Mouse (Mus musculus) neural tube, embryonic 15.5 days (tissue): ENCODE data around the gene Gm20431. TPM values are rescaled to one million over a fixed set of nuclear protein-coding genes. Genes with fewer than 3 reads are reported as not detected.
A peak's percentile ranks its signal among the peaks of the same experiment; 100 is the strongest.

Experiments
- ATAC-seq: fragments of 200-750 bp; cut with Nextera tagmentation; 2 replicates; pipeline ENCODE4 v1.8.0; 2017; ENCODE audit warnings: mild to moderate bottlenecking, moderate TSS enrichment, moderate library complexity; ENCODE audit not compliant: low FRiP score
- H3K27ac ChIP-seq: fragments of 300-500 bp; sonication (generic); replicated peaks from 2 replicates; pipeline ENCODE4 v1.5.1; 2015; ENCODE audit warnings: mild to moderate bottlenecking, inconsistent platforms
- H3K27me3 ChIP-seq: fragments of 300-500 bp; sonication (generic); replicated peaks from 2 replicates; pipeline ENCODE4 v1.6.1; 2015; ENCODE audit warnings: inconsistent platforms
- H3K36me3 ChIP-seq: fragments of 300-500 bp; sonication (generic); 2 replicates; pipeline ENCODE4 v1.6.1; 2015; ENCODE audit warnings: inconsistent platforms
- H3K4me1 ChIP-seq: fragments of 300-500 bp; sonication (generic); 2 replicates; pipeline ENCODE4 v1.6.1; 2015; ENCODE audit warnings: inconsistent platforms
- H3K4me2 ChIP-seq: fragments of 300-500 bp; sonication (generic); 2 replicates; pipeline ENCODE4 v1.6.1; 2015; ENCODE audit warnings: inconsistent platforms, mild to moderate bottlenecking, moderate library complexity
- H3K4me3 ChIP-seq: fragments of 300-500 bp; sonication (generic); replicated peaks from 2 replicates; pipeline ENCODE4 v1.5.1; 2015; ENCODE audit warnings: mild to moderate bottlenecking, inconsistent platforms
- H3K9ac ChIP-seq: fragments of 300-500 bp; sonication (generic); replicated peaks from 2 replicates; pipeline ENCODE4 v1.6.1; 2015; ENCODE audit warnings: mild to moderate bottlenecking, inconsistent platforms
- H3K9me3 ChIP-seq: fragments of 300-500 bp; sonication (generic); replicated peaks from 2 replicates; pipeline ENCODE4 v1.6.1; 2016; ENCODE audit warnings: inconsistent platforms
- WGBS: fragments of 180-500 bp; shearing (Covaris S2); methylation state at CpG from one replicate; pipeline ENCODE4 v1.1.7; 2015; ENCODE audit warnings: mixed read lengths; 5-methylcytosine and 5-hydroxymethylcytosine counted together
- polyA plus RNA-seq: library from polyadenylated mRNA; unstranded; fragments of >200 nt; fragmentation: Nextera tagmentation; extraction: Ambion mirVana; gene quantifications from 2 replicates; pipeline ENCODE4 v1.2.1, GENCODE M21; 2015

Gm20431 gene
- 8.0 and 13.8 TPM in 2 replicates for polyA plus RNA-seq

DNA sequence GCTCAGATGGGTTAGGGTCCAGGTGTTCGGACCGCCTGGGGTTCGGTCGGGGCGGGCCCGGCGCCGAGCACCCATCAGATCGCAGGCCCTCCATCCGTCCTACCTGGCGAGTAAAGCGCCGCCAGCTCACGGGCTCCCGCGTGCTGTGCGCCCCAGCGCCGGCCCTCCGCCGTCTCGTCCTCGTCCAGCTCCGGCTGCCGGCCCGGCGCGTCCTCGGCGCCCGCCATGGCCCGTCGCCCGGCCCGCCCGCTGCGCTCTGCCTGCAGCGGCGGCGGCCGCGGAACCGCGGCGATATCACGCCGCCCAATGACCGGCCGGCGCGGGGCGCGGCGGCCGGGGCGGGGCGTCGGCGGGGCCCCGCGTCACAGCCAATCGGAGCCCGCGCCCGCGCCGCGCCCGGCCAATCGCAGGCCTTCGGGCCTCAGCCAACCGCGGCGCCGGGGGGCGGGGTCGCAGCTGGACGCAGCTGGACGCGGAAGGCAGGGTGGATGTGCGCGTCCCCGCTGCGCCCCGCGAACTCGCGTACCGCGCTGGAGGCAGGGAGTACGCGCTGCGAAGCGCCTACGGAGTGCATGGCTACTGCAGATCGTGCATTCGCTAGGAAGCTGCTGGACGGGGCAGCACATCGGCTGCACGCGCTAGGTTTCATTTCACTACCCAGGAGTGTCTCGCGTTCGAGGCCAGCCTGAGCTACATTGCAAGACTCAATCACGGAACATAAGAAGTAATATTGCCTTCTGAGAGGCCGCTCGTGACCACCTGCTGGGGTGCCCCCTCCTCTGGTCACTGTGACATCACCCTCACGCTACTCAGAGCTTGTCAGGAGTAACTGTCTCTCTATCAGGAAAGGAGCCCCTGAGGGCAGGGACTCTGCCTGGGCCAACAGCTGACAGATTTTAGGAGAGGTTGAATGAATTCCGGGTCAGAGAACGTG, at the start of gene Gm20431:
Gm20431 (minus strand) TSS at position 227 of the 934 bp plus-strand sequence.
- Histone ChIP-seq H3K27me3 (peaks cover 15% of the 10 kb centered on the region), H3K4me2 (peak within 1 kb of the TSS; percentile 98), H3K36me3 (no peaks in the 10 kb centered on the region), H3K27ac (peak within 1 kb of the TSS; percentile 85), H3K4me3 (peak within 1 kb of the TSS; percentile 63), H3K9me3 (no peaks in the 10 kb centered on the region), H3K4me1 (peaks cover 39% of the 10 kb centered on the region), H3K9ac (peak within 1 kb of the TSS; percentile 92)
- WGBS = under 1% methylated on average over 109 of the region's 110 CpGs
- ATAC-seq = peak; percentile 92

DNA sequence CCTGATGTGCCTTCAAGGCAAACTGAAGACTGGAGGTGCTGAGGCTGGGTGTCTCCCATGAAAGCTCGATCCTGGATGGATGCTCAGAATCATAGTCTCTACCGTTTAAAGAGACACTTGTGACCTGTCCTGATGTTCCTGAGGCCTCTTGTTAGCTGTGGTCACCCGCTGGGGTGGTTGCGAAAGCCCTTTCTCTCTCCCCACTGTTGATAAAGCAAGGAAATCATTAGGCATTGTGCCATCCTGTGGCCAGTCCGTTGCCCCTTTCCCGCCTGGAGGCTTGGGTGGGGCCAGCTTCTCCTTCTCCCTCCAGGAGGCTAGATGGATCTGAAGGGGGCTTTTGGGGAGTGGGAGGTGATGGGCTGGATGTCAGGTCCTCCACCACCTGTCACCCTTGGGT, 49.3 kb upstream of the Gm20431 start:
- Histone ChIP-seq H3K36me3 (no peaks in the 10 kb centered on the region), H3K9me3 (no peaks in the 10 kb centered on the region), H3K27ac (no peak overlapping the region), H3K9ac (no peak overlapping the region), H3K27me3 (no peaks in the 10 kb centered on the region), H3K4me3 (no peak overlapping the region), H3K4me1 (no peaks in the 10 kb centered on the region), H3K4me2 (no peak overlapping the region)
- no peak for ATAC-seq
- 63% methylated on average over 6 of the region's 6 CpGs for WGBS

GRCm38 (mm10) chr2:167709969-167710368, 48.7 kb upstream of the Gm20431 start:
- H3K27me3 ChIP-seq = no peaks in the 10 kb centered on the region
- H3K9me3 ChIP-seq = no peaks in the 10 kb centered on the region
- no peak overlapping the region for H3K4me3 ChIP-seq
- H3K4me1 ChIP-seq = no peaks in the 10 kb centered on the region
- WGBS = 70% methylated on average over 6 of the region's 6 CpGs
- no peak overlapping the region for H3K27ac ChIP-seq
- no peak for ATAC-seq
- no peaks in the 10 kb centered on the region for H3K36me3 ChIP-seq
- no peak overlapping the region for H3K9ac ChIP-seq
- no peak overlapping the region for H3K4me2 ChIP-seq

DNA sequence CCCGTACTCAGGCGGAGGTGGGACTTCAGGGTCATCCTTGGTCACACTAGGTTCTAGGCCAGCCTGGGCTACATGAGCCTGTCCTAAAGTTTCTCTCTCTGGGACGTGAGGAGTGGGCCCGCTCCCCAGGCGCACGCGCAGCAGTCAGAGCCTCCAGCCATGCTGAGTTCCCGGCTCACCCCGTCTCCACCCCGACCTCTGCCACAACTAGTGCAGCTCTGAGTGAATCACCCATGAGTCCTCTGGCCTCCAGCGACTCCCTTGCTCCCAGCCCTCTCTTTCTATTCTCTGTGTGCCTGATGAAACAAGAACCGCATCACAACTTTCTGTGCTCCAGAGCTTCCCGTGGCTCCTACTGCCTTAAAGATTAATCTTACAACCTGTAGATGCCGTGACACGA, 47.1 kb upstream of the Gm20431 start:
- ATAC-seq = no peak
- no peak overlapping the region for H3K27ac ChIP-seq

GRCm38 (mm10) chr2:167706183-167706939, 45.1 kb upstream of the Gm20431 start:
- Histone ChIP-seq H3K36me3 (no peaks in the 10 kb centered on the region), H3K27ac (no peak overlapping the region), H3K4me2 (no peak overlapping the region), H3K4me1 (no peaks in the 10 kb centered on the region), H3K4me3 (no peak overlapping the region), H3K9ac (no peak overlapping the region), H3K9me3 (no peaks in the 10 kb centered on the region), H3K27me3 (no peaks in the 10 kb centered on the region)
- WGBS = 71% methylated on average over 11 of the region's 11 CpGs
- no peak for ATAC-seq

More for the DNA sequence above, 47.1 kb upstream of the Gm20431 start:
- Histone ChIP-seq H3K9me3 (no peaks in the 10 kb centered on the region), H3K4me3 (no peak overlapping the region), H3K4me2 (no peak overlapping the region), H3K4me1 (no peaks in the 10 kb centered on the region), H3K36me3 (no peaks in the 10 kb centered on the region), H3K27me3 (no peaks in the 10 kb centered on the region), H3K9ac (no peak overlapping the region)
- 67% methylated on average over 15 of the region's 15 CpGs for whole genome bisulfite sequencing

DNA sequence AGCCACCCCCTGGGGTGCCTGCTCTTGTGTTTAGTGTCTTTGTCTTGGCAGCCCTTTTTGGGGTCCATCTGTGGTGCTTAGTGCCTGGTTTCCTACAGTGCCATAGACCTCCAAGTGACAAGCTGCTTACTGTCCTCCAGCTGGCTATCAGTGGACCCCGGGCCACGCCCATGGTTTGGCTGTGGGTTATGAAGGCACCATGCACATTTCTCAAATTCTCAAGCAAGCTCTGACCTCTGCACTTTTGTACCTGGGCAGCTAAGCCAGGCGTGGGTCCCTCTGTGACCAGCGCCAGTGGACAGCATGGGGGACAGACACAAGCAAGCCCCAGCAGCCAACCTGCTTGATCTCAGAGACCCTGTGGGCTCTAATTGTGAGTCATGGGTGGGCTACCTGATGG, 43.1 kb upstream of the Gm20431 start:
- H3K4me2 ChIP-seq = no peak overlapping the region
- no peaks in the 10 kb centered on the region for H3K9me3 ChIP-seq
- WGBS = 97% methylated on average over 4 of the region's 4 CpGs
- H3K9ac ChIP-seq = no peak overlapping the region
- H3K4me3 ChIP-seq = no peak overlapping the region
- no peaks in the 10 kb centered on the region for H3K36me3 ChIP-seq
- no peaks in the 10 kb centered on the region for H3K27me3 ChIP-seq
- no peak for ATAC-seq
- H3K4me1 ChIP-seq = no peaks in the 10 kb centered on the region
- H3K27ac ChIP-seq = no peak overlapping the region

DNA sequence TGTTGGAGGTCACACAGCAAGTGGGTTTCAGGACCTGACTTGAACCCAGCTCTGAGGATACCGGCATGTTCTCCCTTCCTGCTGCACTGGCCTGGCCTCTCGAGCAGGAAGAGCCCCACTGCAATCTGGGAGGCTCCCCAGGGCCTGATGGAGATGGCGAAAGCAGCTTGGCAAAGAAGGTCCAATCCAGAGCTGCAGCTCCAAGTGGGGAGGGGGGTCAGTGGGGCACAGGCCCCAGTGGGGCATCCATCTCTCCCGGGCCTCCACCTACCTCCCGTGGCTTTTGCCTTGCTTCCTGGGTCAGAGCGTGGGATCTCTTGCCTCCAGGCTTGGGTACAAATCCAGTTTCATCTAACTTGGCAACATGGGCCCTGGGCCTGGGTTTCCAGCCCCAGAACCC, 40.8 kb upstream of the Gm20431 start:
- H3K4me3 ChIP-seq = no peak overlapping the region
- no peaks in the 10 kb centered on the region for H3K4me1 ChIP-seq
- H3K9me3 ChIP-seq = no peaks in the 10 kb centered on the region
- H3K4me2 ChIP-seq = no peak overlapping the region
- no peak for ATAC-seq
- H3K9ac ChIP-seq = no peak overlapping the region
- no peaks in the 10 kb centered on the region for H3K36me3 ChIP-seq
- no peaks in the 10 kb centered on the region for H3K27me3 ChIP-seq
- H3K27ac ChIP-seq = no peak overlapping the region
- 70% methylated on average over 6 of the region's 6 CpGs for WGBS

- Histone ChIP-seq H3K9ac (no peak overlapping the region), H3K4me3 (no peak overlapping the region), H3K36me3 (no peaks in the 10 kb centered on the region), H3K27ac (no peak overlapping the region), H3K4me2 (no peak overlapping the region), H3K27me3 (no peaks in the 10 kb centered on the region), H3K9me3 (no peaks in the 10 kb centered on the region), H3K4me1 (no peaks in the 10 kb centered on the region)
- 81% methylated on average over 5 of the region's 5 CpGs for WGBS
- no peak for ATAC-seq
Measured at GRCm38 (mm10) chr2:167701472-167701871, 40.2 kb upstream of the Gm20431 start.

DNA sequence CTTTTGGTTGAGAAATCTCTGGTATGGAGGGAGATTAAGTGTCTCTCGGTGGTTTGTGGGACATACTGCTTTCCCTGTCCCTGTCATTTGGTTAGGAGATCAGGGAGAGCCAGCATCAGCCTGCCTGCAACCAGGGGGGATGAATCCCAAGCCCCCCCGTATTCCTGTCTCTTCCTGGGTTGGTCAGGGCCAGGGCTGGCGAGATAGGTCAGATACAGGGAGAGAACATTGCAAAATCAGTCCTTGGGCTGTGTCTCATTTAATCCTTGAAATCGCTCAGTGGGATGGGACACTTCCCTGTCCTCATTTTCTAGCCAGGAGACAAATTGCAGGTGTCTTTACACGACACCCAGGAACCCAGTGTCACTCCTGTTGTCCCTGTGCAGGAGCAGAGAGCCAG, 38.7 kb upstream of the Gm20431 start:
- H3K4me2 ChIP-seq = no peak overlapping the region
- H3K27me3 ChIP-seq = no peaks in the 10 kb centered on the region
- 76% methylated on average over 5 of the region's 5 CpGs for WGBS
- ATAC-seq = no peak
- 0 out of 2 replicates have a peak, but pooled peaks cover 5% of the 10 kb centered on the region for H3K9me3 ChIP-seq
- no peak overlapping the region for H3K27ac ChIP-seq
- H3K9ac ChIP-seq = no peak overlapping the region
- no peak overlapping the region for H3K4me3 ChIP-seq
- no peaks in the 10 kb centered on the region for H3K36me3 ChIP-seq
- H3K4me1 ChIP-seq = no peaks in the 10 kb centered on the region

- no peak overlapping the region for H3K4me3 ChIP-seq
- H3K9me3 ChIP-seq = 0 out of 2 replicates have a peak, but pooled peaks cover 5% of the 10 kb centered on the region
- no peak overlapping the region for H3K27ac ChIP-seq
- no peaks in the 10 kb centered on the region for H3K36me3 ChIP-seq
- no peaks in the 10 kb centered on the region for H3K4me1 ChIP-seq
- no peak for ATAC-seq
- no peak overlapping the region for H3K9ac ChIP-seq
- WGBS = 50% methylated on average over 5 of the region's 5 CpGs
- no peak overlapping the region for H3K4me2 ChIP-seq
- no peaks in the 10 kb centered on the region; the same call in 1 of the 2 replicates for H3K27me3 ChIP-seq
Measured at GRCm38 (mm10) chr2:167697902-167698301, 36.6 kb upstream of the Gm20431 start.

DNA sequence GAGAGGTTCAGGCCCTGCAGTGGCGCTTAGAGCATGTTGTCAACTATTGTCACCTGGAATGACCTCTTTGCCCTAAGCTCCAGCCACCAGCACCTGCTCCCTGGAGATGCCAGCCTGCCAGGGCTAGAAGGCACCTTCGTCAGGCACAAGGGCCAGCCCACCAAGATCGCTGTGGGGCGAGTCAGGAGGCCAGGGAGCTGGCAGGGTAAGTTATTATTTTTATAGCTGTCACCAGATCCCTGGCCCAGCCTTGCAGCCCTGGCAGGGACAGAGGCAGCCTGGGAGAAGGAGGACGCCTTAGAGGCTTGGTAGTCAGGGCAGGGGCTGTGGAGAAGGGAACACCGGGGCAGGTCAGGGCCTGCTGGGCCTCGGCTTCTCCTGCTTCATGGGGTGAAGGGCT, 34.8 kb upstream of the Gm20431 start:
- Histone ChIP-seq H3K9me3 (0 out of 2 replicates have a peak, but pooled peaks cover 5% of the 10 kb centered on the region), H3K4me2 (no peak overlapping the region), H3K4me3 (no peak overlapping the region), H3K36me3 (no peaks in the 10 kb centered on the region), H3K27me3 (peaks cover 13% of the 10 kb centered on the region), H3K27ac (no peak overlapping the region), H3K9ac (no peak overlapping the region), H3K4me1 (peaks cover under 1% of the 10 kb centered on the region; the same call in 1 of the 2 replicates)
- WGBS = 89% methylated on average over 7 of the region's 7 CpGs
- no peak for ATAC-seq
